Mouse (Mus musculus) kidney, embryonic 16.5 days (tissue): ENCODE results near the gene Igfbp5. TPM values are rescaled to one million over a fixed set of nuclear protein-coding genes. Genes with fewer than 3 reads are reported as not detected.

Source experiments
- ATAC-seq: fragments of 200-750 bp; cut with Nextera tagmentation; 2 replicates; pipeline ENCODE4 v1.8.0; 2017; ENCODE audit warnings: moderate TSS enrichment; ENCODE audit not compliant: low FRiP score, low TSS enrichment
- H3K27ac ChIP-seq: fragments of 300-500 bp; sonication (generic); 2 replicates; pipeline ENCODE4 v1.5.1; 2014; ENCODE audit warnings: low read length
- H3K27me3 ChIP-seq: fragments of 300-500 bp; sonication (generic); 2 replicates; pipeline ENCODE4 v1.6.1; 2014; ENCODE audit warnings: low read length, control low read depth, mixed read lengths; ENCODE audit not compliant: insufficient read depth
- H3K36me3 ChIP-seq: fragments of 300-500 bp; sonication (generic); 2 replicates; pipeline ENCODE4 v1.6.1; 2014; ENCODE audit warnings: low read length, control low read depth, mixed read lengths; ENCODE audit not compliant: insufficient read depth
- H3K4me1 ChIP-seq: fragments of 300-500 bp; sonication (generic); 2 replicates; pipeline ENCODE4 v1.6.1; 2014; ENCODE audit warnings: low read length, control low read depth, mixed read lengths; ENCODE audit not compliant: insufficient read depth
- H3K4me2 ChIP-seq: fragments of 300-500 bp; sonication (generic); replicated peaks from 2 replicates; pipeline ENCODE4 v1.6.1; 2014; ENCODE audit warnings: low read depth, low read length
- H3K4me3 ChIP-seq: fragments of 300-500 bp; sonication (generic); 2 replicates; pipeline ENCODE4 v1.5.1; 2014; ENCODE audit warnings: mild to moderate bottlenecking, low read length
- H3K9ac ChIP-seq: fragments of 300-500 bp; sonication (generic); replicated peaks from 2 replicates; pipeline ENCODE4 v1.6.1; 2014; ENCODE audit warnings: low read length
- H3K9me3 ChIP-seq: fragments of 300-500 bp; sonication (generic); 2 replicates; pipeline ENCODE4 v1.6.1; 2016; ENCODE audit warnings: low read length, control low read depth
- WGBS: fragments of 180-500 bp; shearing (Covaris S2); extraction: QIAGEN DNeasy Blood & Tissue Kit; methylation state at CpG from one replicate; pipeline ENCODE4 v1.1.7; 2014; 5-methylcytosine and 5-hydroxymethylcytosine counted together
- polyA plus RNA-seq: library from polyadenylated mRNA; unstranded; fragments of >200 nt; fragmentation: Nextera tagmentation; extraction: Ambion mirVana; gene quantifications from 2 replicates; pipeline ENCODE4 v1.2.1, GENCODE M21; 2015

Gene Igfbp5
- polyA plus RNA-seq, 1 experiment from 2014 or later, result 89.0 TPM

- Histone ChIP-seq H3K4me2 (no peak overlapping the region), H3K27ac (no peak overlapping the region), H3K4me3 (no peak overlapping the region), H3K27me3 (no peaks in the 10 kb centered on the region), H3K9me3 (no peaks in the 10 kb centered on the region), H3K9ac (no peak overlapping the region), H3K36me3 (peaks cover 30% of the 10 kb centered on the region; the same call in 1 of the 2 replicates), H3K4me1 (0 out of 2 replicates have a peak, but pooled peaks cover 4% of the 10 kb centered on the region)
- ATAC-seq, result no peak
- WGBS, result 68% methylated on average over 2 of the region's 2 CpGs
Observed at GRCm38 (mm10) chr1:72861702-72862101, 13.0 kb downstream of the Igfbp5 start.

GRCm38 (mm10) chr1:72860502-72860901, 14.2 kb downstream of the Igfbp5 start:
- H3K36me3 ChIP-seq, result peaks cover 30% of the 10 kb centered on the region; the same call in 1 of the 2 replicates
- no peaks in the 10 kb centered on the region for H3K4me1 ChIP-seq
- 77% methylated on average over 2 of the region's 2 CpGs for WGBS
- no peak for ATAC-seq
- no peak overlapping the region for H3K9ac ChIP-seq
- no peaks in the 10 kb centered on the region for H3K27me3 ChIP-seq
- H3K4me2 ChIP-seq, result no peak overlapping the region
- no peak overlapping the region for H3K27ac ChIP-seq
- no peak overlapping the region for H3K4me3 ChIP-seq
- H3K9me3 ChIP-seq, result no peaks in the 10 kb centered on the region

DNA sequence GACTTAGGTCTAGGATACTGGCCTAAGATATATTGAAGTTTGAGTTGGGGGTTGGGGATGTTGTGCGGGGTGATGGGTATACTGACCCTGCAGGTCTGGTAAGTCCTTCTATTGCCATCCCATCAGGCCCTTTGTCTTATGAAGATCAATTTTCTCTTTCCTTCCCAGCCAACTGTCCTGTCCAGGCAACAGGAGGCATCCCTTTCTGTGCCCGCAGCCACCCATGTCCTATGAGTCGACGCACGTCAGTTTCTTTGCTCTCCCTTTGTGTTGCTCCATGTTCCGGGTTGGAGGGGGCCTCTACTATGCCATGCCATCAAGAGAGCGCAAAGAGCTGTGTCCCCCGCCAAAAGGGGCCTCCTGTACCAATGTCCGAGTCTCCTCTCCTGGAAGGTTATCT, 14.7 kb downstream of the Igfbp5 start:
- peaks cover 30% of the 10 kb centered on the region; the same call in 1 of the 2 replicates for H3K36me3 ChIP-seq
- no peak for ATAC-seq
- no peaks in the 10 kb centered on the region for H3K9me3 ChIP-seq
- H3K4me3 ChIP-seq, result no peak overlapping the region
- no peaks in the 10 kb centered on the region for H3K27me3 ChIP-seq
- 98% methylated on average over 9 of the region's 9 CpGs for WGBS
- H3K4me2 ChIP-seq, result no peak overlapping the region
- H3K27ac ChIP-seq, result no peak overlapping the region
- no peaks in the 10 kb centered on the region for H3K4me1 ChIP-seq
- no peak overlapping the region for H3K9ac ChIP-seq

- Histone ChIP-seq H3K36me3 (peaks cover 29% of the 10 kb centered on the region; the same call in 1 of the 2 replicates), H3K4me3 (no peak overlapping the region), H3K9ac (no peak overlapping the region)
Observed at GRCm38 (mm10) chr1:72858874-72859273, 15.8 kb downstream of the Igfbp5 start.

GRCm38 (mm10) chr1:72858286-72858685, 16.4 kb downstream of the Igfbp5 start:
- Histone ChIP-seq H3K27me3 (no peaks in the 10 kb centered on the region), H3K9me3 (no peaks in the 10 kb centered on the region), H3K4me2 (no peak overlapping the region), H3K4me3 (no peak overlapping the region), H3K4me1 (no peaks in the 10 kb centered on the region), H3K9ac (no peak overlapping the region), H3K27ac (no peak overlapping the region), H3K36me3 (peaks cover 25% of the 10 kb centered on the region; the same call in 1 of the 2 replicates)
- 85% methylated on average over 9 of the region's 9 CpGs for WGBS
- ATAC-seq, result no peak

More at GRCm38 (mm10) chr1:72858874-72859273, 15.8 kb downstream of the Igfbp5 start:
- Histone ChIP-seq H3K9me3 (no peaks in the 10 kb centered on the region), H3K27ac (no peak overlapping the region), H3K4me2 (no peak overlapping the region), H3K27me3 (no peaks in the 10 kb centered on the region), H3K4me1 (no peaks in the 10 kb centered on the region)
- ATAC-seq, result no peak
- 81% methylated on average over 5 of the region's 5 CpGs for WGBS

DNA sequence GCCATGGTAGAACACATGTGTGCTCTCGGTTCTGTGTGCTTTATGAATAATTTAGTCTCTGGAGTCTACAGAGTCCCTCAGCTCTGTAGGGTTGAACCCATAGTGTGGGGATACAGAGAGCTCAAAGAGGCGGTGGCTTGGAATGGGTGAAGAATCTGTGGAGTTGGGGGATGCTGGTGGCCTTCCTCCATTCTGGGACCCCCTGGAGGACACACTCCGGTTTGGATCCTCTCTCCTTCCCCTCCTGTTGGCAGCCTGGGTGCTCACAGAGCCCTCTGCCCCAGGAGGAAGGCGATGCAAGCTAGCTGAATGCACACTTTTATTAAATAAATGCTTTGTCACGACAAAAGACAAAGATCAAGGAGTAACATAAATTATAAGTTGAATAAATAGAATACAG, 17.1 kb downstream of the Igfbp5 start:
- H3K27me3 ChIP-seq, result no peaks in the 10 kb centered on the region
- no peak for ATAC-seq
- peaks cover 18% of the 10 kb centered on the region; the same call in 1 of the 2 replicates for H3K36me3 ChIP-seq
- H3K4me3 ChIP-seq, result no peak overlapping the region
- H3K27ac ChIP-seq, result no peak overlapping the region
- WGBS, result 75% methylated on average over 5 of the region's 5 CpGs
- H3K4me2 ChIP-seq, result no peak overlapping the region
- no peaks in the 10 kb centered on the region for H3K9me3 ChIP-seq
- no peak overlapping the region for H3K9ac ChIP-seq
- no peaks in the 10 kb centered on the region for H3K4me1 ChIP-seq

- peak; percentile 24; the same call in 1 of the 2 replicates for ATAC-seq
Observed at GRCm38 (mm10) chr1:72857142-72857541, 17.5 kb downstream of the Igfbp5 start.

DNA sequence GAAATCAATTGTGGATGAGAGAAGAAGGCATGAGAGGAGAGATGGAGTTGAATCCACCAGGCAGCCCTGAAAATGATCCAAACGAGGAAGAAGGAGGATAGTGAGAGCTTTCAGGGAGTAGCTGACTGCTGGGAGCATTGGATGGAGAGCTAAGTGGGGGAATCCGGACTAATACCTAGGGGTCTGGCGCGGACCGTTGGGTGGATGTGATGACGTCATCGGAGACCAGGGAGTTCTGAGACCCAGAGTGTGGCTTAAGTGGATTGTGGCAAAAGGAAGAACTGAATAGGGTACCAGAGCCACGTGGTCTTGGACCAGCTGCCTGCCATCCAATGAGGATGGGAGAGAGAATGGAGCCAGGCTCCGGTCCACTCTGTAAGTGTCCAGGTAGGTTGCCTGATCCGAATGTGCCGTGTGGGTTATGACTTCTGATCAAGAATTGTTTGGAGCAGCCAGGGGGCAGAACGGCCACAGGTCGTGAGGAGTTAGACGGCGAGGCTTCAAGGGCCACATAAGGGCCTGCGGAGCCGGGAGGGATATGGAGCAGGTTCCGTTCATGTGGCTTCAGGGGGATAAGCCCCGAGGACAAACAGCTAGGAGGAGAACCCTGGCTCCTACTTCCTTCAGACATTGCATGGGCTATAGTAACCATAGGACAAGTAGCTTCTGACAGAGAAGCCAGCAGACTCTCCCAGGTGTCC, 18.3 kb downstream of the Igfbp5 start:
- Histone ChIP-seq H3K36me3 (peaks cover 18% of the 10 kb centered on the region; the same call in 1 of the 2 replicates), H3K27ac (no peak overlapping the region), H3K9ac (no peak overlapping the region), H3K4me2 (no peak overlapping the region), H3K9me3 (no peaks in the 10 kb centered on the region), H3K4me1 (no peaks in the 10 kb centered on the region), H3K27me3 (no peaks in the 10 kb centered on the region), H3K4me3 (no peak overlapping the region)
- 0 out of 2 replicates have a peak, but pooled peaks have one; percentile 18 for ATAC-seq
- WGBS, result 77% methylated on average over 19 of the region's 19 CpGs

More at GRCm38 (mm10) chr1:72857142-72857541, 17.5 kb downstream of the Igfbp5 start:
- H3K4me2 ChIP-seq, result no peak overlapping the region
- WGBS, result 72% methylated on average over 7 of the region's 7 CpGs
- H3K4me1 ChIP-seq, result no peaks in the 10 kb centered on the region
- no peak overlapping the region for H3K27ac ChIP-seq
- H3K4me3 ChIP-seq, result no peak overlapping the region
- H3K27me3 ChIP-seq, result no peaks in the 10 kb centered on the region
- peaks cover 18% of the 10 kb centered on the region; the same call in 1 of the 2 replicates for H3K36me3 ChIP-seq
- no peak overlapping the region for H3K9ac ChIP-seq
- H3K9me3 ChIP-seq, result no peaks in the 10 kb centered on the region

DNA sequence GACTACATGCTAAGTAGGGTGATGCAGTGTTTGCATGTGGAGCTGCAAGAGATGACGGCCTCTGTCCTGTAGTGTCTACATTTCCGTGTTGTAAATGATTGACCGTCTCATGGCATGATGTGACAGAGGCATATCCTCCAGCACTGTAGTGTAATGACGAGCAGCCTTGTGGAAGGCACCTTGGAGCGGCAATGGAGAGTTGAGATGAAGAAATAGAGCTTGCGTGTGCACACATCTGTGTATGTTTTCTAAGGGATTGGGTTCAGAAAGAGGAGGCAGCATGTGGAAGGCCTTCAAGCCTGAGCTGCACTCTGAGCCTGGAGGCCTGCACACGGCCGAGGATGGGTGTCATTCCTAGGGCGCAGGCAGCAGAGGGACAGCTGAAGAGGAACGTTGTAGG, 19.0 kb downstream of the Igfbp5 start:
- H3K9me3 ChIP-seq, result no peaks in the 10 kb centered on the region
- no peak overlapping the region for H3K4me3 ChIP-seq
- no peak overlapping the region for H3K27ac ChIP-seq
- no peaks in the 10 kb centered on the region for H3K4me1 ChIP-seq
- no peak overlapping the region for H3K9ac ChIP-seq
- H3K27me3 ChIP-seq, result no peaks in the 10 kb centered on the region
- H3K36me3 ChIP-seq, result peaks cover 18% of the 10 kb centered on the region; the same call in 1 of the 2 replicates
- no peak overlapping the region for H3K4me2 ChIP-seq
- no peak for ATAC-seq
- 78% methylated on average over 10 of the region's 10 CpGs for WGBS
